Mouse (Mus musculus) kidney, embryonic 14.5 days (tissue): ENCODE data around the gene Ccdc187. TPM values are rescaled to one million over a fixed set of nuclear protein-coding genes. Genes with fewer than 3 reads are reported as not detected.

Experiments used
- ATAC-seq: fragments of 200-750 bp; cut with Nextera tagmentation; 2 replicates; pipeline ENCODE4 v1.8.0; 2017; ENCODE audit warnings: moderate number of reproducible peaks, mild to moderate bottlenecking, moderate TSS enrichment, moderate library complexity; ENCODE audit not compliant: low FRiP score, low TSS enrichment
- H3K27ac ChIP-seq: fragments of 300-500 bp; sonication (generic); 2 replicates; pipeline ENCODE4 v1.5.1; 2014; ENCODE audit warnings: low read depth, mild to moderate bottlenecking, low read length, moderate library complexity, mixed read lengths
- H3K27me3 ChIP-seq: fragments of 300-500 bp; sonication (generic); 2 replicates; pipeline ENCODE4 v1.6.1; 2014; ENCODE audit warnings: mild to moderate bottlenecking, low read length; ENCODE audit not compliant: control insufficient read depth, insufficient read depth
- H3K36me3 ChIP-seq: fragments of 300-500 bp; sonication (generic); 2 replicates; pipeline ENCODE4 v1.6.1; 2014; ENCODE audit warnings: low read length, mixed read lengths; ENCODE audit not compliant: control insufficient read depth, insufficient read depth
- H3K4me1 ChIP-seq: fragments of 300-500 bp; sonication (generic); 2 replicates; pipeline ENCODE4 v1.6.1; 2014; ENCODE audit warnings: low read length, mixed read lengths; ENCODE audit not compliant: control insufficient read depth, insufficient read depth
- H3K4me2 ChIP-seq: fragments of 300-500 bp; sonication (generic); replicated peaks from 2 replicates; pipeline ENCODE4 v1.6.1; 2014; ENCODE audit warnings: low read depth, mild to moderate bottlenecking, low read length
- H3K4me3 ChIP-seq: fragments of 300-500 bp; sonication (generic); 2 replicates; pipeline ENCODE4 v1.5.1; 2014; ENCODE audit warnings: mild to moderate bottlenecking, low read length
- H3K9ac ChIP-seq: fragments of 300-500 bp; sonication (generic); 2 replicates; pipeline ENCODE4 v1.6.1; 2014; ENCODE audit warnings: low read depth, mild to moderate bottlenecking, low read length, moderate library complexity
- H3K9me3 ChIP-seq: fragments of 300-500 bp; sonication (generic); 2 replicates; pipeline ENCODE4 v1.6.1; 2016; ENCODE audit warnings: low read length; ENCODE audit not compliant: control insufficient read depth
- WGBS: fragments of 180-500 bp; shearing (Covaris S2); extraction: QIAGEN DNeasy Blood & Tissue Kit; methylation state at CpG from one replicate; pipeline ENCODE4 v1.1.7; 2014; 5-methylcytosine and 5-hydroxymethylcytosine counted together
- polyA plus RNA-seq: library from polyadenylated mRNA; unstranded; fragments of >200 nt; fragmentation: Nextera tagmentation; extraction: Ambion mirVana; gene quantifications from 2 replicates; pipeline ENCODE4 v1.2.1, GENCODE M21; 2014

Ccdc187 gene
- polyA plus RNA-seq, 1 experiment from 2014 or later = not detected

DNA sequence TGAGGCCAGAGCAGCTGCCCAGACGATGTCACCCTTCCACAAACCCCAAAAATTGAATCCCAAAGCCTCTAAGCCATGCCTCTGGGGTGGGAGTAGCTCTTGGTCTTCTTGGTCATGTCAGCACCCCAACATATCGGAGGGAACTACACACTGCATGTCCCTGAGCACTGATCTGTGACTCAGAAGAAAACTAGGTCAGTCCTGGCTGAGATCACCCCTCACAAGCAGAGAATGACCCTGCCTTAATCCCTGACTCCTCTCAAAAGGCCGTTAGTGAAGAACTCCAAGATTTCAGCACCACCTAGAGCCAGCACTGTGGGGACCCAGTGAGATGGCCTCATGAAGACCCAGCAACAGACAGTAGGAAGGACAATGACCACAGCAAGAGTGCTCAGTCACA is 26.1 kb downstream of the Ccdc187 start:
- no peak overlapping the region for H3K27ac ChIP-seq
- no peak overlapping the region for H3K9ac ChIP-seq
- ATAC-seq = no peak
- no peak overlapping the region for H3K4me3 ChIP-seq
- H3K27me3 ChIP-seq = no peaks in the 10 kb centered on the region
- no peaks in the 10 kb centered on the region for H3K9me3 ChIP-seq
- no peaks in the 10 kb centered on the region; the same call in 1 of the 2 replicates for H3K4me1 ChIP-seq
- H3K4me2 ChIP-seq = no peak overlapping the region
- WGBS = 69% methylated on average over 3 of the region's 3 CpGs
- no peaks in the 10 kb centered on the region for H3K36me3 ChIP-seq

DNA sequence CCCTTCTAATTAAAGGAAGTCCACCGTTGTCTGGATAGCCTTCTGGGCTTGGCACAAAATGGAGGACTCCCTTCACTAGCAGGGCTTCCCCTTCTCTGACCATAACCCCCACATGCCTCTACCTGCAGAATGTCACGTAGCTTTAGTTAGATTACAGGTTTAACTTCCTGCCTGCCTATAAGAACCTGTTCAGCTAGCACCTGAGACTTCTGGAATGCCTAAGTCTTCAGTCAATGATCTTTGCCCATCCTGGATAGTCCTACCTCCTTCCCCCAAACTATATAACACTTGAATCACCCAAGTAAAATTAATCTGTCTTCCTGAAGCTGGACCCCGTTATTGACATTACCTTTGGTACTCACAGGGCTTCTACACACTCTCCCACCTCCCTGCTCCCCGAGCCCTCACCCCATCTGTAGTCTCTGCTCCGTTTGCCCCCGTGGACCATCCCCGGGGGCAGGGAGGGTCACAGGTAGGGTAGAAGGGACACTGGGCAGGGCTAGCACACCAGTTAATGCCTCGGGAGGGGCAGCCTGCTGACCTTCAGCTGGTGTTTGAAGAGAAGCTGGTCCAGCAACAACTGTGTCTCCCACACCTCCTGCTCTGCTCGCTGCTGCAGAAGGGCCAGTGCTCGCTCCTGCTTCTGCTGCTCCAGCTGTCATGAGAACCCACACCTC is 28.2 kb downstream of the Ccdc187 start:
- H3K4me1 ChIP-seq = no peaks in the 10 kb centered on the region; the same call in 1 of the 2 replicates
- WGBS = 84% methylated on average over 10 of the region's 10 CpGs
- no peaks in the 10 kb centered on the region for H3K27me3 ChIP-seq
- H3K36me3 ChIP-seq = no peaks in the 10 kb centered on the region
- H3K9ac ChIP-seq = no peak overlapping the region
- H3K4me2 ChIP-seq = no peak overlapping the region
- no peaks in the 10 kb centered on the region for H3K9me3 ChIP-seq
- ATAC-seq = no peak
- H3K27ac ChIP-seq = no peak overlapping the region
- no peak overlapping the region for H3K4me3 ChIP-seq

DNA sequence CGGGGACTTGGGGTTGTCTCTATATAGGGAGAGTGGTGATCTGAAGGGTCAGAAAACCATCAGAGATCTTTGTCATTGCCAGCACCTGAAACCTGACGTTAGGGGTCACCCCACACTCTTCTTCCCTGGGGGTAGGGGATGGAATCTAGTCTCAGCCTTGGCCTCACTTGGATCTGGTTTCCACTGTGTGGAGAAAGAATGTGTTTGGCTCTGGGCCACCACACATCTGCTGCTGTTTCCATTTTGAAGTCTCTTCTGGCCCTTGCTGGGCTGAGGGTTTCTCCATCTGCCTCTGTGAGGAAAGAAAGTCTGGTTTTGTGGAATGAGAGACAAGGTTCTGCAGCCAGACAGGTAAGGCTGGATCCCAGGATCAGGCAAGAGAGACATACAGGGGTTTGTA is 29.3 kb downstream of the Ccdc187 start:
- no peaks in the 10 kb centered on the region; the same call in 1 of the 2 replicates for H3K4me1 ChIP-seq
- no peaks in the 10 kb centered on the region for H3K27me3 ChIP-seq
- no peak for ATAC-seq
- H3K9ac ChIP-seq = no peak overlapping the region
- H3K9me3 ChIP-seq = no peaks in the 10 kb centered on the region
- WGBS = 68% methylated on average over 2 of the region's 2 CpGs
- no peak overlapping the region for H3K4me3 ChIP-seq
- no peak overlapping the region for H3K4me2 ChIP-seq
- H3K27ac ChIP-seq = no peak overlapping the region
- no peaks in the 10 kb centered on the region for H3K36me3 ChIP-seq

DNA sequence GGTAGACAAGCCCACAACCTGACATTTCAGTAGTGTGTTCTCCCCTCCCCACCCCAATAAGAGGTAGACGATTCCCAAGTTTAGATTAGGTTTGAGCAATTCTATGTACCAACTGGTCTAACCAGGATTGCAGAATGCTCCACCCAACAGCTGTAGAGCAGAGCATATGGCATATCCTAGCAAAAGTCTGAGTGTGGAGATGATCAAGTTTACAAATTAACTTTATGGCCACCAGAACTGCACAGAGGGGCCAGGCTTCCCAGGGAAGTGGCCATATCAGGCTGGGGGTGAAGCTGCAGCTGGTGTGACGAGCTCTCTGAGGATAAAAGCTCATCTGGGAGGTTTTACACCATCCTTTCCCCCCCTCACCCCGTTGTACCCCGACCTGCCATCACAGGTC is 29.7 kb downstream of the Ccdc187 start:
- no peak overlapping the region for H3K4me3 ChIP-seq
- no peaks in the 10 kb centered on the region; the same call in 1 of the 2 replicates for H3K4me1 ChIP-seq
- no peaks in the 10 kb centered on the region for H3K27me3 ChIP-seq
- no peaks in the 10 kb centered on the region for H3K36me3 ChIP-seq
- H3K9ac ChIP-seq = no peak overlapping the region
- H3K4me2 ChIP-seq = no peak overlapping the region
- WGBS = 61% methylated on average over 4 of the region's 4 CpGs
- ATAC-seq = no peak
- H3K9me3 ChIP-seq = no peaks in the 10 kb centered on the region
- H3K27ac ChIP-seq = no peak overlapping the region

DNA sequence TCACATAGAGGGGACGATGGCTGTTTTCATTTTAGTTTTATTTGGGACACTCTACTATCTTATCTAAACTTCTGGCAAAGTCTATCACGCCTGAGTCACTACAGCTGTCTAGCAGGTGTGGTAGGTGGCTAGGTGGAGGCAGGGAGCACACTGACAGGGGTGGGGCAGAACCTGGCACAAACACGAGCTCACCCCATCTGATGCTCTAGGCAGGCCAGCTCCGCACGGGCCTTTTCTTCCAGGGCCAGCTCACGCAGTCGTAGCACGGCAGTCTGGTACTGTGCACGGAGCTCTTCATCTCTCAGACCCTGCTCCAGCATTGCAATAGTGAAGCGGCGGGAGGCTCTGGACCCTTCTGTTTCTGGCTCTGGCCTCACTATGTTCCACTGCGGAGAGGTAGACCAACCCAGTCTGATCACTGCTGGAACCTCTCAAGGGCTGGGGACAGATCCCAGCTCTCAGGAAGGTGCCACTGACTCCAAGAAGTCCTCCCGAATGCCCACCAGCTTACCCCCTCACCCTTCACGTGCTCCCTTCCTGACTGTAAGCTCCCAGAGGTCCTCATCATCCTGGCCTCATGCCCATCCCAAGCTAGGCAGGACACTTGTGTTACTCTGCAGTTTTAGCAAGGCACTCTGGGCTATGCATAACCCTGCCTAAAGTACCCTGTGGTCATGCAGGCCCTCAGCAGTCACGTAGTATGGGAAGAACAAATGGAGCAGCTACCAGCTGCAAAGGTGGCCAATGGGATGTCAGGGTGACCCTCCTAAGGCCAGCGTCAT is 36.9 kb downstream of the Ccdc187 start:
- ATAC-seq = no peak; the same call in 1 of the 2 replicates
- no peak overlapping the region for H3K27ac ChIP-seq

DNA sequence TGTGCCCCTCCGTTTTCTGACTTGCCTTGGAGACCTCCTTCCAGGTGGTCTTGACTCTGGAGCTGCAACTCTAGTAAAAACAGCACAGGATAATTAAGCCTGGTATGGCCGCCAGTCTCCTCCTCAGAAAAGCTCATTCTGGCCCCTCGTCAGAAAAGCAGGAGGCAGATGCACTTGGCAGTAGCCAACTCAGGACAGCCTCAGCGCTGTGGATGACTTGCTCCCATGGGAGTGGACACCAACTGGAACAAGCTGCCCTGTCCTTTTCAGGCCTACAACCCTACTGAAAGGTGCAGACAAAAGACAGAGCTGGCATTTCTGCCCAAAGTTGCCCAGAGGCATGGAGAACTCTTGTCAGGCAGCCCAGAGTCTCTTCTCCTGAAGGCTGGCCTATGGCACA is 39.5 kb downstream of the Ccdc187 start:
- Histone ChIP-seq H3K4me3 (no peak overlapping the region), H3K27me3 (no peaks in the 10 kb centered on the region), H3K9me3 (no peaks in the 10 kb centered on the region), H3K4me1 (no peaks in the 10 kb centered on the region), H3K9ac (no peak overlapping the region), H3K27ac (no peak overlapping the region), H3K4me2 (no peak overlapping the region), H3K36me3 (no peaks in the 10 kb centered on the region)
- WGBS = 51% methylated on average over 4 of the region's 4 CpGs
- ATAC-seq = no peak

More for the DNA sequence above, 36.9 kb downstream of the Ccdc187 start:
- Histone ChIP-seq H3K9ac (no peak overlapping the region), H3K36me3 (no peaks in the 10 kb centered on the region), H3K4me3 (no peak overlapping the region), H3K27me3 (no peaks in the 10 kb centered on the region), H3K4me1 (no peaks in the 10 kb centered on the region), H3K9me3 (no peaks in the 10 kb centered on the region), H3K4me2 (no peak overlapping the region)
- 86% methylated on average over 16 of the region's 16 CpGs for WGBS

DNA sequence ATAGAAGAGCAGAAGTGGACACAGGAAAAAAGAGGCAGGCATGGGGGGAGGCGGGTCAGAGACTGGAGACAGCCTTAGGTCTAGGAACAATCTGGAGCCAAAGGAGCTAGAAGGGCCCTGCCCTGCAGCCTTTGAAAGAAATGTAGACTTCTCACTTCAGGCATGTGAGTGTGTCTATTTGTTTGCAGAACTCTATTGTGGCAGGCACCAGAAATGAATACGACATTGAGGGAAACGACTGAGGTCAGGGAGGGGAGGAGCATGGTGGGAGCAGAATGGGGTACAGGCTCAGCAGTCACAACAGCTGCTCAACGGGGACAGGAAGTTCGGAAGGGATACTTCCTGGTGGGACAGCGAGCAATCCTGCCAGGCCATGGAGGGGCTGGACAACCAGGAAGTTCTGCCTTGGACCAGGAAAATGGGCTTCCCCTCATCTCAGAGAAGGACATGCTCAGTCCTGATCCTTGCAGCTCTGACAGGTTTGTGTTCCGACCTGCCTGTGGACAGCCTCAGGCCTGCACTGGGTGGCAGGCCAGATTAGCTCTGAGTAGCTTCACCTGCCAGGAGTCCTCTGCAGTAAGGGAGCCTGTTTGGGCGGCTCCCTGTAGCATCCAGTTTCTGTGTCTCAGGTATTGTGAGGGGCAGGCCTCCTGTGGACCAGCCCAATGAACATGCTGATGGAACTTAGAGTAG is 41.7 kb downstream of the Ccdc187 start:
- Histone ChIP-seq H3K4me3 (no peak overlapping the region), H3K9me3 (no peaks in the 10 kb centered on the region), H3K9ac (no peak overlapping the region), H3K4me1 (no peaks in the 10 kb centered on the region), H3K4me2 (no peak overlapping the region), H3K36me3 (no peaks in the 10 kb centered on the region), H3K27me3 (no peaks in the 10 kb centered on the region), H3K27ac (no peak overlapping the region)
- WGBS = 65% methylated on average over 8 of the region's 8 CpGs
- ATAC-seq = no peak

DNA sequence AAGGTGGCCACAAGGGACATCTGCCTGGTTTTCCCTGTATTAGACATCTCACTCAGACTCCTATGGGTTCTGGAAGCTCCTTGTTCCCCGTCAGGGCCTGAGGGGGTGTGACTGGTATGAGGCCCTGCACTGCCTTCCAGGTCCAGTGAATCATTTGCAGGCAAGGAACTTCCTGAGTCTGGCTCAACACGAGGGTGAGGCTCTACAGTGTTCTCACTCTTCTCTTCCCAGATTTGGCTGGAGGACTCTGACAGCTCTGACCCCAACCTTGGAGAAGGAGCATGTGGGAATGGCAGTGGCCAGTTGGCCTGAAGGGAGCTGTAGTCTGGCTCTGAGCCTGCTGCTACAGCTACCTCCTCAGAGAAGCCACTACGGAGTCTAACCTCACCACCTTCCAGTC is 46.8 kb downstream of the Ccdc187 start:
- no peaks in the 10 kb centered on the region for H3K4me1 ChIP-seq
- no peaks in the 10 kb centered on the region for H3K9me3 ChIP-seq
- ATAC-seq = no peak
- H3K36me3 ChIP-seq = no peaks in the 10 kb centered on the region
- H3K27ac ChIP-seq = no peak overlapping the region
- H3K9ac ChIP-seq = no peak overlapping the region
- 48% methylated on average over 3 of the region's 3 CpGs for WGBS
- no peaks in the 10 kb centered on the region for H3K27me3 ChIP-seq
- no peak overlapping the region for H3K4me2 ChIP-seq
- no peak overlapping the region for H3K4me3 ChIP-seq

DNA sequence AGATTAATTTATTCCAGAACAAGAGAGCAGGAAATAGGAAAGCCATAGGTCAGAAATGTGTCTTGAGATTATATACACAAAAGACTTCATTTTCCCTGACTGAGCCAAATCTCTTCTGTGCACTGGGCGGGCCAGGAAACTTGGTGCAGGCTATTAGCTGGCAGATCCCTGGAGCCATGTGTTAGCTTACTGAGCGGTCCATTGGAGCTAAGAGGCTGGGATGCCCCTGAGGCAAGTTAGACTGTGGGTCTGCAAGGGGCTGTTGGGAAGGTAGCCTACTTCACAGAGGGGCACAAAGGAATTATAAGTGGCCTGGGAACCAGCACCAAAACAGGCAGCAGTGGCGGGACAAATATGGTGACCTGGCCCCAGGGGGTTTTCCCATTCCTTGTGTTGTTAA is 53.5 kb downstream of the Ccdc187 start:
- Histone ChIP-seq H3K27me3 (no peaks in the 10 kb centered on the region), H3K9ac (no peak overlapping the region), H3K36me3 (no peaks in the 10 kb centered on the region), H3K4me1 (peaks cover 12% of the 10 kb centered on the region), H3K4me3 (no peak overlapping the region), H3K27ac (no peak overlapping the region), H3K9me3 (no peaks in the 10 kb centered on the region), H3K4me2 (no peak overlapping the region)
- ATAC-seq = no peak
- 67% methylated on average over 3 of the region's 3 CpGs for WGBS
